Mouse (Mus musculus) adrenal gland, postnatal 14 days (tissue): Measurements from ENCODE around the gene Sesn2. TPM values are rescaled to one million over a fixed set of nuclear protein-coding genes. Genes with fewer than 3 reads are reported as not detected.
A peak's percentile ranks its signal among the peaks of the same experiment; 100 is the strongest.
"Not testable (repeated sequence)": the region's sequence is repeated elsewhere in the genome, so short reads cannot be mapped to it uniquely, and the experiment has no call there.

Experiments
- DNase-seq: peaks from one replicate; pipeline ENCODE4 v3.0.0; 2021; ENCODE audit warnings: mixed read lengths
- total RNA-seq: library from RNA; stranded (reverse); gene quantifications from 2 replicates; pipeline ENCODE4 v1.2.3, GENCODE M21; 2021

The Sesn2 gene
- total RNA-seq, 1 experiment from 2014 or later = 19.8 TPM

DNA sequence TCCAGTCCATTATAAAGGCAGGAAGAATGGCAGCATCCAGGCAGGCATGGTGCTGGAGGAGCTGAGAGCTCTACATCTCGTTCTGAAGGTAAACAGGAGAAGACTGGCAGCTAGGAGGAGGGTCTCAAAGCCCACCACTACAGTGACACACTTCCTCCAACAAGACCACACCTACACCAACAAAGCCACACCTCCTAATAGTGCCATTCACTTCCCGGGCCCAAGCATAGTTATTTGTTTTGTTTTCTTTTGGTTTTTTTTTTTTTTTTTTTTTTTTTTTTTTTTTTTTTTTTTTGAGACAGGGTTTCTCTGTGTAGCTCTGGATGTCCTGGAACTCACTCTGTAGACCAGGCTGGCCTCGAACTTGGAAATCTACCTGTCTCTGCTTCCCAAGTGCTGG, 28.2 kb downstream of the Sesn2 start:
- DNase-seq = not testable (repeated sequence)

DNA sequence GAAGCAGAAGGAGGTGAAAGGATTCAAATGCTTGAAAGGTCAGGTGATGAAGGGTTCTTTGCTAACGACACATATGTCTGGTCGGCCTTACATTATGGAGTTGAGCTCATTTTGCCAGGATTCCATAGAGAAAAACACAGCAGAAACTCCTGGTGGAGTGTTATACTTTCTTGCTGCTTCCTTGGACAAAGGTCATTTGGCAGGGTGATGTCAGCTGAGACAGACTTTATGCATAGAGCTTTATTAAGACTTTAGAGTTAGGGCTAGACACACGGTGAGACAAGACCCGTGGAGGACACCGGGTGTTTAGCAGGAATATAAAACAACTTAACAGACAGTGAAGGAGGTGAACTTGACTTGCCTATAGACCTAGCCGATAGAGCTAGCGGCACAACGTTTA, 32.5 kb downstream of the Sesn2 start:
- DNase-seq = no peak

DNA sequence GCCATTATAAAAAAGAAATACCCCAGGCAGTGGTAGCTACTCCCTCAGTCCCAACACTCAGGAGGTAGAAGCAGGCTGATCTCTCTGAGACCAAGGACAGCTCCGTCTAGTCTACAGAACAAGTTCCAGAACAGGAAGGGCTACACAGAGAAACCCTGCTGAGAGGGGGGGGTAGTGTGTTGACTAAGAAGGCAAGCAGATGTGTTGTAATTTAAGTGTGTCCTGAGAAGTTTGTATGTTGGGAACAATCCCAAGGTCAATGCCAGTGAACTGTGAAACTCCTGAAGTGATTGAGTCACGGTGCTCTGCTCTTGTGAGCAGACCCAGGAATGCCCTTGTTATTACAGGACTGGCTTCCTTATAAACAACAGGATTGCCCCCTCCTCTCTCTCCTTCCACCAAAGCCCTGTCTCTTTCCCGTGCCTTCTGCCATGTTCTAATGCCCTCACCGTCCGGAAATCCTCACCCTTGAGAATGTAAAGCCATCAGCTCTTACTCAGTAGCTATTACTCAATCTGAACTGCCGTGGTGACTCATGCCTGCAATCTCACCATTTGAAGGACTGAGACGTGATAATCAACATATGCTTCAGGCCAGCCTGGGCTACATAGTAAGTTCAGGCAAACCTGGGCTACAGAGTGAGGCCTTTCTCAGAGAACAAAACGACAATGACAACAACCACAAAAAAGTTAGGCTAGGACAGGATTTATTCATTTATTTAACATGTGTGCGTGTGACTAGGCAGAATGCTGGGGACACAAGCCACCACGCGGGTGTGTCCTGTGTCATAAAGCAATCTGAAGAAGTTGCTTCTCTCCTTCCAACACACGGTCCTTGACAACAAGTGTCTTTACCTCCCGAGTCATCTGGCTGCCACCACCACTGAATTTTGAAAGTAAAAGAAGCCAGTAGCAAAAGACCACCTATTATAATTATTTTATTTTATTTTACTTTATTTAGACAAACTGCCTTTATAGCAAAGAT, 34.1 kb downstream of the Sesn2 start:
- DNase-seq = peak; percentile 60

DNA sequence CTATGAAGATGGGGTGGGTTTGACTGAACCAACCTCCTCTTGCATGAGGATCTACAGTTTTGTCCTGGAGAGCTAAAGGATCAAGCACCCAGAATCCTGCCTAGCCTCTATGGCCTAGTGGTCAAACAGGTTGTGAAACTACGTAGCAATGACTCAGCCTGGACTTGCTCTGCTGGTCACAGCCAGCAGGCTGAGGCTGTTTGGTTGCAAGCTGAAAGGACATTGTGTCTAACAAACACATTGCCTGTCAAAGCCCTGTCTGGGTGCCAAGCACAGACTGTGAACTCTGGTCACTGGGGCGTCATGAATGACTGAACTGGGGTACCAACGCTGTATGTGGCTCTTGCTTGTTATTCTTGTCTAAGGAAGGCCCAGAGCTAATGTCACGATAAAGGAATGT, 35.7 kb downstream of the Sesn2 start:
- DNase-seq = peak; percentile 69

DNA sequence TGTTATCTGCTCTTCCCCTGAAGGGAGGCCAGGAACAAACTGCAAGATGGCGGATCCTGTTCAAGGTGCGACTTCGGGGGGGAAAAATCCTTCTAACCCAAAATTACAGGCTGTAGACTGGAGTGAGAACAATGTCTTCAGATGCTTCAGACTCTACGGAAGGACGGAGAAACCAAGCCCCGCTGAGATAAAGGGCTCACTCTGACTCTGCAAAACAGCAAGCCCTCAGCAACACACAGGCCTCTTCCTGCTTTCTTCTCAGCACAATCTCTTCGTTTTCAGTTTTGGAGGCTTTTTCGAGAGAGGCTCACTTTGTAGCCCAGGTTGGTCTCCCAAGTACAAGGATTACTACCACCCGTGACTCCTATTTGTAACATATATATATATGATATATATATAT, 36.9 kb downstream of the Sesn2 start:
- no peak for DNase-seq

DNA sequence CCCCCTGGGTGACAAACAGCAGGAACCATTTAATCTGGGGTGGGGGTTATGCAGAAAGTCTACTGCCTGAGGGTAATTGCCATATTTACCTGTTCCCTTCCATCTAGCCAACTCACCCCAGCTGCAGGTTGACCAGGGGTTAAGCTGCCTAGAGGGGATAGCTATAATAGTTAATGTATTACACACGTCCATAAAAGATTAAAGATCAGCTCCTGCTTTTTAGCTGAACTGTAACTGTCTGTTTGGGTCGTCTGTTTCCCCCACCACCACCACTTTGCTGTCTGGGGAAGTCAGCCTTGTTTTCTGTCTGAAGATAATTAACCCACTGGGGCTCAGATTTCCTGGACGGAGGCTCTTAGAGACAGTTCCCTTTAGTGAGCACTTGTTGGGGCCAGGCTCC, 40.4 kb downstream of the Sesn2 start:
- DNase-seq = no peak

DNA sequence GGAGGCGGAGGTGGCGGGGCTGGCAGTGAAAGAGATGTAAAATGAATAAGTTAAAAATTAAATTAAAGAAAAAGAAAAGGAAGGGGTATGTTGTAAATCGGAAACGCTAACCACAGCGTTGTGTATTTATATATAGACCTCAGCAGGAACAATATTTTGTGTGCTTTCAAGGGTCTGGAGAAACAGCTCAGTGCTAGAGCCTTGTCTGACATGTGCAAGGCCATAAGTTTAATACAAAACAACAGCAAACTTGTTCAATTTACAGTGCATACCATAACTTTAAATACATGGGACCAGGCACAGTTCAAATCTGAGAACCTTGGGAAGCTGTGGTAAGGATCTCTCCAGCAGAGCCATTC, 46.1 kb downstream of the Sesn2 start:
- no peak for DNase-seq

DNA sequence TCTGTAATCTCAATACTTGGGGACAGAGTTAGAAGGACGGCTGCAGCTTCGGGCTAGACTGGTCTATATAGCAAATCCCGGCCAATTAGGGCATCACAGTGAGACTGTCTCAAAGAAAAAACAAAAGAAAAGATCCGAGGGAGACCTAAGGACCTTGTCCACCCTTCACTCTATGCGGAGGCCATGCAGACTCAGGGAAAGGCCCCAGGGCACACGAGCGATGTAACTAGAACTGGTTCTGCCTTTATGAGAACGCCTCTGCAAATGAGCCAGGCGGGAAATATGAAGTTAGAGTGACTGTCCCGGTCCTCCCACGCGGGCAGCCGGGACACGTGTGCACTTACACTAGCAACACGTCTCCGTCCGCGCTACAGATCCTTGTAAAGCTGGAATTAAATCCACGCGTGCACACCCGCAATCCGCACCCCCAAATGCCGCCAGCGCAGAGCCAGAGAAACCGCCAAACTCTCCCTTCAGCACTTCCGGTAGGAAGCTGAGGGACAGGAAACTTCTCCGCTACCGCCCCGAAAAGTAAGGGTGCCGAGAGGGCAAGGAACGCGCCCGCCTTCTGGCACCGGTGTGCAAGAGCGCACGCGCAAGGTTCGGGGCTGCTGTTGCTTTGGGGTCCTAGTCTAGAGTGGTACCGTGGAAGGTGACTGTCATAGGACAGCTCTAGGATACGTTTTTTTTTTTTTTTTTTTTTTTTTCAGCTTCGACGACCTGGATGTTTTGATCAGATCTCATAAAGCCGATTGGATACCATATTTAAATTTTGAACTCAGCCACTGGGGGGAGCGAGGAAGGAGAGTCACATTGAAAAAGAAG, 46.7 kb downstream of the Sesn2 start, which contains the start of gene Med18:
Gene Med18 (minus strand): TSS at position 492 of the 825 bp plus-strand sequence.
- DNase-seq = peak; percentile 95

DNA sequence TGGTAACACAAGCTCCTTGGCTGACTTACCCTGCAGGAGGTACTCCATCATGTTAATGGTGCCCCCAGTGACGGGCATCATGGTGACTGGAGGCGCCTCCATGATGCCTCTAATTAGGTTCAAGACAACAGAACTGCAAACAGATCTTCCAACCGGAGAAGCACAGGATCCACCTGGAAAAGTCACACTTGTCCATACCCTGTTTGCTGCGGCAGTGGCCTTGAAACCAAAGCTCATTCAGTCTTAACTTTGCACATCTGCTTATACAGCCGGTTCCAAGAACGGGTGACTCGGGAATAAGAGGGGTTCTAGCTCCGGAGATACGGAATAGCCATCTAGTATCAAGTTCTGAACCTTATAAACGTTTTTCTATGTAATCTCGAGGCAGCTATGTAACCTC, 47.5 kb downstream of the Sesn2 start:
- peak; percentile 13 for DNase-seq

DNA sequence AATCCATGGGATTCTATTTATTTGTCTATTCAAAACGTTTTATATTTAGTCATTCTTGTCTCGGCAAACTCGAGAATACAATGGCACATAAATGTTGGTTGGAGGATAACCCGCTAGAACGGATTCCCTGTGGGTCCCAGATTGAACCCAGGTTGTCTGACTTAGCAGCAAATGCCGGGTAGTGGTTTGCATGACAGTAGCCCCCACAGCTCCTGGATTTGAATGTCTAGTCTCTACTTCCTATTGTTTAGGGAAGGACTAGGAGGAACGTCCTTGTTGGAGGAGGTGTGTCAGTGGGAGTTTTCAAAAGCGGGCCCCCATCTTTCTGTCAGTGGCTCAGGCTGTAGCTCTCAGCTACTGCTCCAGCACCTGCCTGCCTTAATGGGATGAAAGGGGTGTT, 50.1 kb downstream of the Sesn2 start:
- DNase-seq = no peak

DNA sequence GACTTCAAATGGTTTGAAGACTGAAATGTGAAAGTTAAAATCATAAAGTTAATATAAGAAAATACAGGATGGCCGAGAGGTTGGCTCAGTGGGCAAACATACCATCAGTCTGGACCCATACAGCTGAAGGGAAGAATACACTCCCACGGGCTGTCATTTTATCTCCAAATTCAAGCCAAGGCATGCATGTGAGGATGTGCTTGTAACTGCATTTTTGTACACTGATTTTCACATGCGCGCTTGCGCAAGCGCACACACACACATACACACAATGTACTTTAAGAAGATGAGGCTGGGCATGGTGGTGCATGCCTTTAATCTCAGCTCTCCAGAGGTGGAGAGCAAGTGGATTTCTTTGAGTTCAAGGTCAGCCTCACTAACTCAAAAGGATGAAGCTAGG, 54.7 kb downstream of the Sesn2 start:
- no peak for DNase-seq

DNA sequence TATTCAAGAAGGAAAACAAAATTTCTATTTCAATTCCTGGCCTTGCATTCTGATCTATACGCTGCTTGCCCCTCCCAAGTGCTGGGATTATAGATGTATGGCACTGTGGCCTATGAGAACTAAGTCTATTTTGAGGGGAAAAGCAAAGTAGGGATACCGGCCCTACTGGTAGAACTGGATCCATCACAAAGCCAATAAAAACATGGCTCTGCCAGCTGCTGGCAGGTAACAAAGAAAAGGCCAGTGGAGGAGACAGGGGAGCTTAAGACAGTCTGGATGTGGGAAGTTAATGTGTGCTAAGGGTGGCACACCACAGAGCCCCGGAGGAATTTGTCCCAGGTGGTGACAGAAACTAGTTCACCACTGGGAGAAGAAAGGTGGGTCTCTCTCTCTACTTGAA, 55.2 kb downstream of the Sesn2 start:
- DNase-seq = no peak

DNA sequence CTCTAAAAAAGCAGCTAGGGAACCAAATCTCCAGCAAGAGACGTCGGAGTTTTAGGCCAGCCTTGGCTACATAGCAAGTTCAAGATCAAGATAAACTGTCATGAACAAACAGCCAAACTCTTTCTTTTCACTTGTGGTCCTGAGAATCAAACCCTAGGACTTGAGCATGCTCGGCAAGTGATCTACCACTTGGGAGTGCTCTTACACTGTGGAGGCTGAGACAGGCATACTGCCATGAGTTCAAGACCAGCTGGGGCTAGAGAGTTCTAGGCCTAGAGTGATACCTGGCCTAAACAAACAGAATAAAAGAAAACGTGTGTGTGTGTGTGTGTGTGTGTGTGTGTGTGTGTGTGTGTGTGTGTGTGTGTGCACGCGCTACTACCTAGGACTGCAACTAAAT, 56.1 kb downstream of the Sesn2 start:
- DNase-seq = no peak

DNA sequence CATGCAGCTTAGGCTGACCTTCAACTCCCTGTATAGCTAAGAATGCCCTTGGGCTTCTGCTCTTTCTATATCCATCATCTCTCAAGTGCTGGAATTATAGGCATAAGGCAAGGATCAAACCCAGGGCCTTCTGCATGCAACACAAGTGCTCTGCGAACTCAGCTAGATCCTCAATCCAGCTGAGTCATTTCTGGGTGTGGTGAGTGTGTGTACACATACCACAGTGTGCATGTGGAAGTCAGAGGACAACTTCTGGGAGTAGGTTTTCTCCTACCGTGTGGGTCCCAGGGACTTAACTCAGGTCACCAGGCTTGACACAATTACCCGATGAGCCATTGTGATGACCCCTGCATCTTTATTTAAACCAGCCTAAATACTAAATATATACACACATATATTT, 60.5 kb downstream of the Sesn2 start:
- no peak for DNase-seq

DNA sequence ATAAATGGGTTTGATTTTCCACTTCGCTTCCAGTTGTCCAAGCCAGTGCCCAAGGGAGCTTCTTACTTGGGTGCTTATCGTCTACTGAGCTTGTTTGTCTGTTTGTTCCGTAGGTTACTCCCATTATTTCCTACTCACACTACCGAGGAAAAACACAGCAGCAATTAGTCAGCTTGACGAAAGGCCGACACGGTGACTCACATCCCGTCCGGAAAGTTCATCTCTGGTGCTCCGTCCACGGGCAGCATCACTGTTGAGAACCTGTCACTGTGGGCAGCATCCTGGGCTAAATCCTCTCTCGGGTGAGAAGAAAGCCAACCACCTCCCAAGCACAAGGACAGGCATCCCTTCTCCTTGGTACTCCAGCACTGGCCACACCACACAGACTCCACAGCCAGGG, 64.2 kb downstream of the Sesn2 start:
- peak; percentile 14 for DNase-seq

DNA sequence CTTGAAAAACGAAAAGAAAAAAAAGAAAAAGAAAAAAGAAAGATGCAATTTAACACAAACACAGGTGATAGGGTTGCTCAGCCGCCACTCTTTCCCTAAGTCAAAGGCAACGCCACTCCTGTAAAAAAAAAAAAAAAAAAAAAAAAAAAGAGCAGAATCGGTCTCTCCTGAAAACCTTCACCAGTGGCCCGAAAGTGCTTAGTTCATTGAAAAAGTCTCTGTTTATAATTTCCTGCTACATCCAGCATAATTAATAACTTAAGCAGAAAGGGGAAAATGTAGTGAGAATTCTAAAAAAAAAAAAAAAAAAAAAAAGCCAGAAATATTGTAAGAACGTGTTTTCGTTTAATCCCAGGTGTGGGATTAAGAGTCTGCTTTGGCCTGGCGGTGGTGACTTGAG, 65.8 kb downstream of the Sesn2 start:
- no peak for DNase-seq

Other genes with a start within 250 kb of the Sesn2 start
- gene Gmeb1, start 248.9 kb downstream of the Sesn2 start, total RNA-seq = 16.2 and 17.3 TPM in 2 replicates
- gene Taf12, start 236.1 kb downstream of the Sesn2 start, total RNA-seq = 27.3 and 31.3 TPM in 2 replicates
- gene Rab42, start 207.1 kb downstream of the Sesn2 start, total RNA-seq = 0.93 and 3.5 TPM in 2 replicates
- 33.2 and 35.3 TPM in 2 replicates for gene Trnau1ap, start 181.0 kb downstream of the Sesn2 start, total RNA-seq
- 20.6 and 24.9 TPM in 2 replicates for gene Rcc1, start 156.9 kb downstream of the Sesn2 start, total RNA-seq
- 40.3 and 46.2 TPM in 2 replicates for gene Phactr4, start 88.0 kb downstream of the Sesn2 start, total RNA-seq
- 7.8 and 10.7 TPM in 2 replicates for gene Med18, start 46.6 kb downstream of the Sesn2 start, total RNA-seq
- 357 TPM in 2 replicates for gene Atpif1, start 23.2 kb upstream of the Sesn2 start, total RNA-seq
- gene Dnajc8, start 25.0 kb upstream of the Sesn2 start, total RNA-seq = 111 and 114 TPM in 2 replicates
- gene Ptafr, start 53.6 kb upstream of the Sesn2 start, total RNA-seq = 1.4 and 1.5 TPM in 2 replicates
- 26.7 and 27.2 TPM in 2 replicates for gene Eya3, start 128.5 kb upstream of the Sesn2 start, total RNA-seq
- 4.0 and 4.7 TPM in 2 replicates for gene Xkr8, start 222.0 kb upstream of the Sesn2 start, total RNA-seq
- gene Smpdl3b, start 246.8 kb upstream of the Sesn2 start, total RNA-seq = 2.1 and 3.3 TPM in 2 replicates